Mouse (Mus musculus) ES-Bruce4 (cell line): Measurements from ENCODE around the gene Cyp2d40. TPM values are rescaled to one million over a fixed set of nuclear protein-coding genes. Genes with fewer than 3 reads are reported as not detected.

Experiments
- H3K27ac ChIP-seq: 2 replicates; pipeline ENCODE4 v1.5.1; 2012; ENCODE audit warnings: low read length, inconsistent platforms; ENCODE audit not compliant: insufficient read depth
- H3K27me3 ChIP-seq: 2 replicates; pipeline ENCODE4 v1.6.1; 2012; ENCODE audit warnings: mild to moderate bottlenecking, low read length, inconsistent platforms; ENCODE audit not compliant: control insufficient read depth, poor library complexity, insufficient read depth, severe bottlenecking
- H3K36me3 ChIP-seq: 2 replicates; pipeline ENCODE4 v1.6.1; 2012; ENCODE audit warnings: inconsistent platforms, mild to moderate bottlenecking, low read length, moderate library complexity; ENCODE audit not compliant: control insufficient read depth, poor library complexity, insufficient read depth, severe bottlenecking
- H3K4me1 ChIP-seq: one replicate; pipeline ENCODE4 v1.8.1; 2011; ENCODE audit warnings: low read length; ENCODE audit not compliant: control insufficient read depth, insufficient read depth
- H3K4me3 ChIP-seq: 2 replicates; pipeline ENCODE4 v1.5.1; 2011; ENCODE audit warnings: low read depth, mild to moderate bottlenecking, low read length
- H3K9ac ChIP-seq: 2 replicates; pipeline ENCODE4 v1.6.1; 2012; ENCODE audit warnings: low read depth, mild to moderate bottlenecking, inconsistent platforms; ENCODE audit not compliant: poor library complexity, severe bottlenecking
- H3K9me3 ChIP-seq: replicated peaks from 2 replicates; pipeline ENCODE4 v1.6.1; 2012; ENCODE audit warnings: mild to moderate bottlenecking, low read length, inconsistent platforms; ENCODE audit not compliant: control insufficient read depth, poor library complexity, insufficient read depth, severe bottlenecking
- CTCF ChIP-seq: IDR thresholded peaks from one replicate; pipeline ENCODE4 v1.8.1; 2011; ENCODE audit warnings: low read depth, low read length
- EP300 ChIP-seq: IDR thresholded peaks from 2 replicates; pipeline ENCODE4 v1.6.1; 2011; ENCODE audit warnings: low read depth, low read length; ENCODE audit not compliant: insufficient read depth
- POLR2A ChIP-seq: IDR thresholded peaks from one replicate; pipeline ENCODE4 v1.8.1; 2011; ENCODE audit warnings: low read length; ENCODE audit not compliant: insufficient read depth
- polyA plus RNA-seq: library from polyadenylated mRNA; stranded (reverse); fragments of >200 nt; gene quantifications from 2 replicates; pipeline ENCODE4 v1.2.4, GENCODE M21; 2011; ENCODE audit warnings: low read depth; ENCODE audit not compliant: missing spikeins, insufficient read depth, insufficient read length

The Cyp2d40 gene
- polyA plus RNA-seq, 1 experiment: not detected

DNA sequence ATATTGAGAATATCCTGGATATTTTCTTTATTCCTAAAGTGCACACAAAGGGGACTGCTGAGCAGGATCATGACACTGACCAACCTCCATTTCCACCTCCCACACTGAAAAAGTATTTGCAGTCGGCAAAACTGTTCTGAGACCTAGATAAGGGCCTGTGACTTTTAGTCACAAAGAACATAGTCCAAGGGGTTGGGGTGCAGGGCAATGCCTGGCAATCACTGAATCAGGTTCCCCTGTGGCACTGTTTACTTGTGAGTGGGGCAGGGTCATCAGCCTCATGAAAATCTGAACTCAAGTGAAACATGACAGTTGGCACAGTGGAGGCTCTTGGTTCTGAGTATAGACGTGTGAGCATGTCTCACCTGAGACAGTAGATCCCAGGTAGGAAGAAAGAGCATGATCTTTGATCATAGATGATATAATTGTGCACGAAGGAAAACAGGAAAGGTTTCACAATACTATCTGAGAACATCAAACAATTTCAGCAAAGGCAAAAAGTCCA is 32.0 kb upstream of the Cyp2d40 start:
- Histone ChIP-seq H3K27ac (no peak overlapping the region), H3K9ac (no peak overlapping the region), H3K27me3 (no peaks in the 10 kb centered on the region), H3K36me3 (no peaks in the 10 kb centered on the region), H3K4me3 (no peak overlapping the region), H3K9me3 (no peaks in the 10 kb centered on the region), H3K4me1 (no peaks in the 10 kb centered on the region)
- TF ChIP-seq CTCF (no peak), EP300 (no peak), POLR2A (no peak)

DNA sequence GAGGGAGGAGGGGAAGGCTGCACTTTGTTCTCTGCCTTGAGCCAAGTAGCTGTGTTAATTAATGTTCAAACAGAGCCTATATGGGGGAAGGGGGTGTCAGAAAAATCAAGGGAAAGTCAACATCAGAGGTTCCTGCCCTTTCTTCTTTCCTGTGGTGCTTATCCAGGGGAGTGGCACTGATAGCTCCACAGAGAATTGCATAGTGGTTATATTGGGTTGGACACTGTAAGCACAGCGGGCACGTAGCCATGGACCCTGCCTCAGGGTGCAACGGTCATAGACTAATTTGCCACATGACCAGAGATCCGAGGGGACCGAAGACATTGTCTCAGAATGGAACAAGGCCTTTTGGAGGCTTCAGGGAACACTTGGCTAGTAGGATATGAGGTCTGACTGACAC is 30.3 kb upstream of the Cyp2d40 start, which contains the start of gene Cyp2d26:
Gene Cyp2d26 (minus strand): TSS at position 18 of the 400 bp plus-strand sequence.
- Histone ChIP-seq H3K4me3 (no peak within 1 kb of the TSS), H3K27me3 (no peaks in the 10 kb centered on the region), H3K27ac (no peak within 1 kb of the TSS), H3K36me3 (no peaks in the 10 kb centered on the region), H3K9ac (no peak within 1 kb of the TSS), H3K4me1 (no peaks in the 10 kb centered on the region), H3K9me3 (no peaks in the 10 kb centered on the region)
- no peak for TF ChIP-seq CTCF
- no peak for TF ChIP-seq EP300
- TF ChIP-seq POLR2A: no peak

DNA sequence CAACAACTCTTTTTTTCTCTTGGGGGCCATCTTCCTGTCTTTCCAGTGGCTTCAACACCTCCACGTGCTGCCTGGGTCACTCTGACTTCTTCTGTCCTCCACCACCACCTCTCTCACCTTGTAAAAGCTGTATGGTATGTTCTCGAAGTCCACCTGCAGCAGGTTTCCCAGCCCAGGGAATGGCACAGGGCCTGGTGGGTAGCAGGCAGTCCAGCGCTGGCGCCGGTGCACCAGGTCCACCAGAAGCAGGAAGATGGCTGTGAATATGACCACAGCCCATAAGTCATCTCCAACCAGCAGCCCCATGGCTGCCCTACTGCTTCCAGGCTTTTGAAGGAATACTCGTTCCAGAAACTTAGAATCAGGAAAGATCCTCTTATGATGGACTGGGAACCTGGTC is 29.9 kb upstream of the Cyp2d40 start:
- Histone ChIP-seq H3K9ac (no peak overlapping the region), H3K27me3 (no peaks in the 10 kb centered on the region), H3K36me3 (no peaks in the 10 kb centered on the region), H3K27ac (no peak overlapping the region), H3K4me1 (no peaks in the 10 kb centered on the region), H3K4me3 (no peak overlapping the region), H3K9me3 (no peaks in the 10 kb centered on the region)
- TF ChIP-seq POLR2A (no peak), EP300 (no peak), CTCF (no peak)

DNA sequence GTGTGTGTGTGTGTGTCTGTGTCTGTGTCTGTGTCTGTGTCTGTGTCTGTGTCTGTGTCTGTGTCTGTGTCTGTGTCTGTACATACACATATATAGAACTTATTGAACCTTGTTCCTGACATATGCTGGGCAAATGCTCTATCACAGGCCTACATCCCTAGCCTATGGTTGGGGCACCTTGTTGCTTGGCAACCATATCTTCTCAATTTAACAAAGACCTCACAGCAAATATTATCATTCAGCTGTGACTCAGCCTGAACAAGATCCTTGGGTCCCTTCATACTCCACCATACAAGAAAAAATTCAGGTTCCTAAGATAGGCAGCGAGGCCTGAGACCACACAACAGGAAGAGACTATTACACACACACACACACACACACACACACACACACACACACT is 29.5 kb upstream of the Cyp2d40 start:
- no peaks in the 10 kb centered on the region for H3K36me3 ChIP-seq
- H3K9ac ChIP-seq: no peak overlapping the region
- TF ChIP-seq EP300 (no peak), CTCF (no peak), POLR2A (no peak)
- H3K9me3 ChIP-seq: no peaks in the 10 kb centered on the region
- no peak overlapping the region for H3K4me3 ChIP-seq
- no peak overlapping the region for H3K27ac ChIP-seq
- no peaks in the 10 kb centered on the region for H3K4me1 ChIP-seq
- no peaks in the 10 kb centered on the region for H3K27me3 ChIP-seq

DNA sequence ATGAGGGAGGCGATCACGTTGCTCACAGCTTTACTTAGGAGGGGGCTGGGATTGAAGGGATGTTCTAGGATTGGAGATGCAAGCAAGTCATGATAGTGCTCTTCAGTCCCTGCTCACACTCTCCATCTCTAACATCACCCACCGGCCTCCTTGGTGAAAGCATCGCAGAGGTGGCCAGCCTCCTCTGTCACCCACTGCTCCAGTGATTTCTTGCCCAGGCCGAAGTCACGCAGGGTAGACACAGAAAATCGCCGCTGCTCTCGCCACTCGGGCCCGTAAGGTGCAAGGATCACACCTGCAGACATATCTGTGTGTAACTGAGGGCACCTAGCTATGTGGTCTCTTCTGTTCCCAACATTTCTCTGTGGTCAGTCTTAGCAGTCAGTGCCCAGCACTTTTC is 28.6 kb upstream of the Cyp2d40 start:
- no peaks in the 10 kb centered on the region for H3K36me3 ChIP-seq
- no peaks in the 10 kb centered on the region for H3K9me3 ChIP-seq
- H3K9ac ChIP-seq: no peak overlapping the region
- H3K4me3 ChIP-seq: no peak overlapping the region
- no peaks in the 10 kb centered on the region for H3K27me3 ChIP-seq
- TF ChIP-seq EP300 (no peak), POLR2A (no peak), CTCF (no peak)
- no peak overlapping the region for H3K27ac ChIP-seq
- H3K4me1 ChIP-seq: no peaks in the 10 kb centered on the region

DNA sequence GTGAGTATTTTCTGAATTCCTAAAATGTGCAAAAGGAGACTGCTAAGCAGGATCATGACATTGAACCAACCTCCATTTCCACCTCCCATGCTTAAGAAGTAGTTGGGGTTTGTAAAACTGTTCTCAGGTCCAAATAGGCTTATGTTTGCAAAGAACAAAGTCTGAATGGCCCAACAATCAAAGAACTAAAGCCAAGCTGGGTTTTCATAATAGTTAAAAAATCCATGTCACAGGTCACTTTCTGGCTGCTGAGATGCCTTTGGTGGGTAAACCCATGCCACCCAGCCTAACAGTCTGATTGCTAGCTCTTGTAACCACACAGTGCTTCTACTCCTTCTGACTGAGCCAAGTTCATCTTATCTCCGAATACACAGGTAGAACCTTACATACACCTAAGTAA is 20.6 kb upstream of the Cyp2d40 start:
- H3K27ac ChIP-seq: no peak overlapping the region
- H3K4me3 ChIP-seq: no peak overlapping the region
- H3K27me3 ChIP-seq: no peaks in the 10 kb centered on the region
- no peaks in the 10 kb centered on the region for H3K9me3 ChIP-seq
- no peak for TF ChIP-seq CTCF
- TF ChIP-seq EP300: no peak
- TF ChIP-seq POLR2A: no peak
- H3K9ac ChIP-seq: no peak overlapping the region
- H3K4me1 ChIP-seq: no peaks in the 10 kb centered on the region
- no peaks in the 10 kb centered on the region for H3K36me3 ChIP-seq
